Mouse (Mus musculus) gastrocnemius, adult 18-20 months (tissue): ENCODE data around the gene Lexm. TPM values are rescaled to one million over a fixed set of nuclear protein-coding genes. Genes with fewer than 3 reads are reported as not detected.

Source experiments
- DNase-seq: peaks from one replicate; pipeline ENCODE4 v3.0.0; 2021; ENCODE audit warnings: low spot score
- long read RNA-seq, 2 experiments: library from polyadenylated mRNA; stranded (forward); transcript quantifications; one replicate each; pipeline ENCODE4 v2.0.0; 2021
- total RNA-seq, 2 experiments: library from RNA; stranded (reverse); gene quantifications; 2 replicates each; pipeline ENCODE4 v1.2.3; 2021

The Lexm gene
- total RNA-seq: not detected
- long read RNA-seq, experiment 1: 0 reads
- long read RNA-seq, experiment 2: 0 reads

DNA sequence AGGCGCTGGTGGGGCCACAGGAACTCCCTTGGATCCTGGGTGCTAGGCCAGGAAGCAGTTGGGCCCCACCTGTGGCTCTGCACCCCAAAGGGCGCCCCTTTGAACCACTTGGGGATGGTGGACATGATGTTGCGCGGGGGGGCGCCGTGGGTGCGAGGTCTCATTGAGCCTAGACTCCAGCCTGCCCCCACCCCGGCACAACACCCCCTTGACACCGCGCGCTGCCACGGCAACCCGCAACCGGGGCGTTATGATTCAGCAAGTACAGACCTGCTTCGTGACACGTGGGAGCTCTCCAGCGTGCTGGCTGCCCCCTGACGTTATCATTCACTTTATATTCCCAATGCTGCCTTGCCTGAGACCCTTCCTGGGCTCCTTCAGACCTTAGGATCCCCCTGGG, at the start of gene Lexm:
Lexm (minus strand) TSS at position 186 of the 400 bp plus-strand sequence.
- no peak for DNase-seq

DNA sequence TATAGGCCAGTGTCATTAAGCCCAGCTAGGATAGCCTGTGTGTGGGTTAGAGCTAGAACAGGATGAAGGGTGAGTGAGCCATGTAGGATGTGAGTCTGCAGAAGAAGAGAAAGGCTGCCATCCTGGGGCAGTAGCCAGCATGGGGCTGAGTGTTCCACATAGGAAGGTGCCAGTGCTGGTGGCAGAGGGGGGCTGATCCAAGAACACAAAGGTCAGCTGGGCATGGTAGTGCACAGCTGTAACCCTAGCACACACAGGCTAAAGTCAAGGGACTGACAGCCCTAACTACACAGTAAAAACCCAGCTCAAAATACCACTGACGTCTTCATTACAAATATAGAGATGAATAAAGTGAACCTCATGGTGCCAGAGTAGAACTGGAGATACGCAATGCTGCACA, 49.5 kb upstream of the Lexm start:
- DNase-seq: peak; percentile 84

DNA sequence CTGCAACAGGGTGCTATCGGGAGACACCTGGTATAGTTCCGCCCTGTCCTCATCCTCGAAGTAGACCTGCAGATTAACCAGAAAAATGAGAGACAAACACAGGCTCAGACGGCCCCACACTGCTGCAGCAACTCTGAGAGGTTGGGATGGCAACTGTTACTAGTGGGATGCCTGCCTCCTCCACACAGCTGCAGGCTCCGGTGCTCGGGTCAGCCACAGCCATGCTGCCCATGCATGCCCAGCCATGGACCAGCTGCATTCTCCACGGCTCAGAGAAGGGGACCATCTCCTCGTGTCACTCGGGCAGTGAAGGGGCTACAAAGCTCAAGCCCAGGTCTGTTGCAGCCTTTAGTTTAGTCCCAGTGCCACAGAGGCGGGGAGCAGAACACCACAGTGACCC, 48.6 kb upstream of the Lexm start:
- no peak for DNase-seq

DNA sequence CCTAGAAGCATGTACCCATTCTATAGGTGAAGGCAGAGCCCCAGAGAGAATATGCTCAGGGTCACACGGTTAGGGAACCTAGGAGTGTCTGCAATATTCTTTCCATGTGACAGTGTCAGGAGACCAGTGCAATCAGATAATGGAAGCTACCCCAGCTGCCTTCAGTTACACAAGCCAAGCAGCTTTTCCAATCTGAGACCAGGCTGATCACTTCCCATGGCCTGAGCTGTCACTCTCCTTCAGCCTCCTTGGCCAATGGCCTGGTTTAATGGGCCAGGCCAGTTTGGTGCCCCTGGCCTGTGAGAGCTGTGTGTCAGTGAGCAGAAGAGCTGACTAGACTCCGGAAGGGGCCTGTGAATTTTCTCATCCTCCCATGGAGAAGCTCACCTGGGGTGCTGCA, 48.2 kb upstream of the Lexm start:
- no peak for DNase-seq

DNA sequence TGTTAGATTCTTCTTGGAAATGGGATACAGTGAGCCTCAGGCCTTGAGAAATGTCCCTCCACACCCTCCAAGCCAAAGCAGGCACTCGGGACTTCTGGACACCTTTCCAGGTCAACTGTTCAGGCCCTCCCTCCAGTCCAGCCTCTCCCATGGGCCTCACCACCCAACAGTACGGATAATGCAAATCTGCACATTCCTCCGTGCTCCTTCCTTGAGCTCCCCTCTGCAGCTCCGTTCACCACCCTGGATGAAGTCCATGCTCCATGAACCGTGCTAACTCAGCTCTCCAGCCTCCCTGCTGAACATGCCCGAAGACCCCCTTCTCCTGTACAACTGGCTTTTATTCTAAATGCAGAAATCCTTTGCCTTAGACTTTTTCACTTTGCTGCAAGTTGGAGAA, 47.7 kb upstream of the Lexm start:
- DNase-seq: no peak

DNA sequence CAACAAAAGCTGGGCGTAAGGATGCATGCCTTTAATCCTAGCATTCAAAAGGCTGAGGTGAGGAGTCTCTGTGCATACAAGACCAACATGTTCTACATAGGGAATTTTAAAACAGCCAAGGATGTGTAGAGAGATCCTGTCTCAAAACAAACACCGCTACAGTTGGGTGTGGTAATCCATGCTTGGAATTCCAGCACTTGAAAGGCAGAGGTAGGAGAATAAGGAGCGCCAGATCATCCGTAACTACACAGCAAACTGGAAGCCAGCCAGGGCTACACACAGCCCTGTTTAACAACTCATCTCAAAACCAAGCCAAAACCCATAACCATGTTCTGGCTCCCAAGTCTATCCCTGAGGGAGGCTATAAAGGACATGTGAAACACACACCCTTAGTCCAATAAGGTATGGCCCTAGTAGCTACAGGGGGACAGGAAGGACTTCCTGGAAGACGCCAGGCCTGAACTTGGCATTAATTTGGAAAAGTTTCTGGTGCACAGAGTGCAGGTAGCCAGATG, 47.0 kb upstream of the Lexm start:
- DNase-seq: no peak

DNA sequence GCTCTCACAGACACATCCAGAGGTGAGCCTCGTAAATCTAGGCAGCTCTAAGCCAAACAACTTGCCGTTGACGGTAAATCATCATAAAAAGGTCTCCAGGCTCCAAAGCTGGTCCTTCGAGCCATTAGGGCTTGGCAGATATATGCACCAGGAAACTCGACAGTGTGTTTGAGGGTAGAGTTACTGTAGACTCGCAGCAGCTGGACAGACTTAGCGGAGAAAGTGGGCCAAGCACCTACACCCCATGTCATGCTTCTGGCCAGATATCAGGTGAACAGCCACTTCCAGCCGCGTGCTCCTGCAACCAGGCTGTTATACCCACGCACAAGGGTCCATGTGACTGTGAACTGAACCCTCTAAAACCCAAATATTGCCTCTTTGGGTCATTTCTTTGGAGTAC, 38.6 kb upstream of the Lexm start:
- DNase-seq: peak; percentile 56

DNA sequence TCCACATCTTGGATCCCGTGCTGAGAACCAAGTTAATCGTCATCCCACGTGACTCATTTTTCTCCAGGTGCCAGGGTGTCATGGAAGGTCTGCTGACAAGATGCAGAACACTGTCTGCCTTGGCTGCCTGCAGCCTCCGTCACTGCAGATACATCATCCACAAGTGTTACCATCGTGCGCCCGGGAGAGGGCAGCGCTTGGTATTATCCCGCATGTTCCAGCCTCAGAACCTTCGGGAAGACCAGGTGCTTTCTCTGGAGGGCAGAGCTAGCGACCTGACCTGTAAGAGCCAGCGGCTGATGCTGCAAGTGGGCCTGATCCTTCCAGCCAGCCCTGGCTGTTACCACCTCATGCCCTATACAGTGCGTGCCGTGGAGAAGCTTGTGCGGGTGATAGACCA, 36.0 kb upstream of the Lexm start:
- DNase-seq: no peak

DNA sequence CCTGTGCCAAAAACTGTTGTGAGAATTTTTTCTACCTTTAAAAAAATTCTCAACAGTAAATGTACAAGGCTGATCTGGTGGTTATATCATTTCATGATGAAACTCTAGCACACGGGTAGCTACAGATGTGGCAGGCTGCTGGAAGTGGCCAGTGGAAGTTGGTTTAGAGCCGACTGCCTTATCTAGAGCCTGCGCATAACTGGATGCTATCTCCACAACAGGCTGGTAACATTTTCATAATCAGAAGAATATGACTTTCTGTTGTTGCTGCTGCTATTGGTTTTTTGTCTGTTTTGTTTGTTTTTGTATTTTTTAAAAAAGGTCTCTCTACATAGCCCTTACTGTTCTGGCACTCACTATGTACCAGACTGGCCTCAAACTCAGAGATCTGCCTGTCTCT, 35.5 kb upstream of the Lexm start:
- DNase-seq: no peak

DNA sequence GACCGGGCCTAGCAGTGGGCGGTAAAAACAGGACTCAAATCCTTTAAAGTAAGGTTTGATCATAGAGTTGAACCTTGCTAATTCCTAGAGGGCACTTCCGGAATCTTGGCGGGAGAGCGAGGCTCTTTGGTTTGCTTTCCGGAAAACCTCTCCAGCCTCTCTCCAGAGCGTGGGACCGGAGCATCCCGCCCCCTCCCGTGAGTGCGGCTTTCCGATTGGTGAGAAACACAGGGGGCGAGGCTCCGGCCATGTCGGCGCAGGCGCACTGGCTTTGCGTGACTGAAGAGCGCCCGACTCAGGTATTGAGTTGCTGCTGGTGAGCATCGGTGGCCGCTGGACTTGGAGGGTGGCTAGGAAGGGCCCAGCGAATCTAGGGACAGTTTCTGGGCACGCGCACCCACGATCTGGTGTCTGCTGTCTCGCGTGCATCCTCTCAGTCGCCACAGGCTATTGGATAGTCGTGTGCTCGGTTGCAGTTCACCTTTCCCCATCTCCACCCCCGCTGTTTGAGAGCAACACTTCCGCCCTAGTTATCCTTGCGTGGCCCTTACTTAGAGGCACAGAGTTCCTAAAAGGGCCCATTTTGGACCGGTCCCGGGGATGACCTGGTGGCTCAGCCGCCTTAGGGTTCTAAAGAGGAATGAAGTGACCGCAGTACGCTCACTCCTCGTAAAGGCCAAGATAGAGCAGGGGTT, 33.9 kb upstream of the Lexm start, which contains the start of gene Pars2:
Pars2 (plus strand) TSS at position 237 of the 695 bp plus-strand sequence.
- peak; percentile 97 for DNase-seq

DNA sequence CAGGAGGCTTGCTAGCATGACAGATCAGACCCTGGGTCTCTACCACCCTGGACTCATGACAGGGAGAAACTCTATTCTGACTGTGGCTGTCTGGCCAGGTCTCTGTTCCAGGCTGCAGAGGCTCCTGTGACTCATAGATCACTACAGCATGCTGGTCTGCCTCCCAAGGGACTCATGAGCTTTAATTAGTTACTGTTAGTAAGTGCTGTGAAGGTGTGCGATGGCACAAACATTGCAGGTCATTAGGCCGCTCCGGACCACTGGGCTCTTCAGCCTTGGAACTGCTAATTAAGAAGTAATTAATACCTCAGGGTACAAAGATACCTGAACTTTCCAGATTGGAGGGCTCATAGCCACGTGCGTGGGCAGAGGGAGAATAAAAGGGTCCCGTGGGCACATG, 30.1 kb upstream of the Lexm start:
- DNase-seq: peak; percentile 34

DNA sequence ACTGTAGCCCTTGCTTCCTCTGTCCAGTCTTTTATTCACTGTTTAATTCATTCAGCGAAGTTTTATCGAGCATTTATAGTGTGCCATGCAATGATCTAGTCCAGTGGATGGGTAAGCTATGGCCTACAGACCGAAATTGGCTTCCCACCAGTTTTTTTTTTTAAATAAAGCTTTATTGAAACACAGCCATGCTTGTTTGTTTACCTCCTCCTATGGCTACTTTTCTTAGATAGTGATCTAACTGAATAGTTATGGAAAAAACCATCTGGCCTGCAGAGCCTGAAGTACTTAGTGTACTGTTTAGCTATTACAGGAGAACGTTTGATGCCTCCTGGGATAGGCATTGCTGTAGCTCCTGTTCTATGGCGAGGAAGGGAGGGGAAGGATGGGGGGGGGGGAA, 28.8 kb upstream of the Lexm start:
- no peak for DNase-seq

DNA sequence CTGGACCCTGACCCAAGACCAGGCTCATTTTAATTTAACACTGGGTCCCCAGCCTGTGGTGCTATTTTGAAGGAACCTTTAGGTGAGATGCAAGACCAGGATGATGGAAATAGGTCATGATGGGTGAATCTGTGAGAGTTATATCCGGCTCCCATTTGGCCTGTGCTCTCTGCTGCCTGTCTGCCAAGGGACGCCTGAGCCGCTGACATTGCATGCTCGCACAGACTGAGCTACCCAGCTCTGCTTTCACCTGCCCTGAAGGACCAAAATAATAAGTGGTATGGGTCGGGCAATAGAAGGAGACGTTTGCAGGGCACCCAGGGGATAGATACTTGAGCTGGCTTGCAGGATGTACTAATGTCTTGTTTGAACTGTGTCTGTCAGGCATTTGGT, 27.2 kb upstream of the Lexm start:
- DNase-seq: peak; percentile 63

DNA sequence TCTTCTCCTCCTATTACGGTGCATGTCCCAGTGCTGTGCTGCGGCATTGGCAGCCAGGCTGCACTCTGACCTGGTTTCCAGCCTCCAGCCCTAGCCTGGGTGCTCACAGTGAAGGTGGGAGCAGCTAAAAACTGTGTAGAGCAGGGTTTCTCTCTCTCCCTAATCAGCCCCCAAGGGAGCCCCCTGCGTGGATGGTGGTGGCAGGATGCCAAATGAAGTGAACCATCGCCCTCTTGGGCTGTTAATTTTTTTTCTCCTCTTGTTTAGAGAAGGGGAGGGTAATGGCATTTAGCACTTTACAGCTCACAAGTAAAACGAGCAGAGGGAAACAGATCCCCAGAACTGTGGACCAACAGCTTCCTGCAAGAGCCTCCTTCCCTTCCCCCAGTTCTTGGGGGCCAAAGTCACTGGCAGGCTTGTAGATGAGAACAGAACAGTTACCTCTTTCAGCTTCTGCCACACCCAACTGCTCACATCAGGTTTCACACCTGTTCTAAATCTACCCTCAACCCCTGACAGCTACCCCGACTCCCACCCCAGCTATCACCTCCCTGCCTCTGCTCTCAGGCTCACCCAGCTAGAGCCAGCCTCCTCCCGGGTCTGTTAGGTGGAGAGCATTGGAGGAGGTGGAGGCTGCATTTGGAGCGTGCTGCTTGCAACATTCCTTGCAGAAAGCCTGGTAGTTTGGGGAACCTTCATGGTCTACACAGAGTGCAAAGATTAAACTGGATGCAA, 26.6 kb upstream of the Lexm start:
- DNase-seq: no peak

DNA sequence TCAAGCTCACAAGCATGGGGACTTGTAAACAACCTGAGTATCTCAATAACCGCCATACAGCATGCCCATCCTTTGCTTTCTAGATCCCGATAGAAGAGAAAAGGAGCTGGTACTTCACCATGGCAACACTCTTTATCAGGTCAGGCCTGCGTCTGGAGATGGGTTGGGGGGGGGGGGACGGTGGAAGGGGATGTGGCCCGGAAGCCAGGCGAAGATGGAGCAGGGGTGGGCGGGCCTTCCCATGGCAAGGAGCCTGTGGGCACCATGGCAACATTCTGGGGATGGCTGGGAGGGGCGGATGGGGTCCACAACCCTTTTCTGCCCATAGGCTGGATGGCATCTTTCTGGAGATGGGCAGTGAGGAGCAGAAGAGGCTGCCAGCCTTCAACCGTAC, 17.0 kb upstream of the Lexm start:
- no peak for DNase-seq

DNA sequence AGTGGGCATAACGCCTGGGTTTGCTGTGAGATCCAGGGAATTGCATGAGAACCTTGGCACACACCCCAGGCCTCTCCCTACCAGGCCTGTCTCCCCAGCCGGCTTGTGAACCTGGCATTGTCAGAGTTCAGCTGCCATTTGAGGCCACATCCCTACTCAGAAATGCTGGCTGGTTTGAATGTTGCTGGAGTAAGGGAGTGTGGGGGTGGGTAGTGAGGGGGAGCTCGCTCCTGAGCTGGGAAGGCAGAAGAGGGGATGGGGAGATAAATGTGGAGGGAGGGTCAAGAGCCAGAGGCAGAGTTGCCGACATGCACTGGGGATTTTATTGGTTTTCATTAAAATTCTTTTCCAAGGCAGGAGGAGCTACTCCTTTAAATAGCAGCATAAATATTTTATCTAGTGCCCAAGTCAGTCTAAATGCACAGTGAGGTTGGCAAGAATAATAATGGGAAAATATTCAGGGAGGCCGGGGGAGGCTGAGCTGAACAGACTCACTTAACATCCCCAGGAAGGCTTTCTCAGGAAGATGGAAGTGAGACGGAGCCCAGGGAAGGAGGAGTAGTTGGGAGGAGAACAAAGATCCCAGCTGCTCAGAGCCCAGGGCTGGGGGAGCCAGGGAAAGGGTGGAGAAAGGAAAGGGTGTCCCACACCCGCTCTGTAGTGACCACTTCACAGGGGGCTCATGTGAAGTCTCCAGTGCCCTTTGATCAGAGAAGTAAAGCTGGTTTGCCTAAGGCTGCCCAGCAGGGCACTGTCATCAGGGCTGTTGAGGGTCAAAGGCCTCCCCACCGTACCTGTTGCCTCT, 16.4 kb upstream of the Lexm start:
- DNase-seq: no peak

DNA sequence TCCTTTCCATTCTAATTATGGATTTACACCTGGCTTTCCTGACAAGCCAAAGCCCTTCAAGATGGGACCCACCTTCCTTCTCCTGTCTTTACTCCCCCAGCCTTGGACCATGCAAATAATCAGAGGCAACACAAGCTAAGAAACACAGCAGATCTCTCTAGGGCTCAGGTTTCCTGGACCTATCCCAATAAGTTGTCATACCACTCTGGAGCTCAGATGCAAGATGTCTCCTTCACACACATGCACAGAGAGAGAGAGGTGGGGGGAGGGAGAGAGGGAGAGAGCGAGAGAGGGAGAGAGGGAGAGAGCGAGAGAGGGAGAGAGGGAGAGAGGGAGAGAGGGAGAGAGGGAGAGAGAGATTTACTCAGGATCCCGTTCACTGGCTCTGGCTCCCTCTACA, 15.3 kb upstream of the Lexm start:
- DNase-seq: no peak

DNA sequence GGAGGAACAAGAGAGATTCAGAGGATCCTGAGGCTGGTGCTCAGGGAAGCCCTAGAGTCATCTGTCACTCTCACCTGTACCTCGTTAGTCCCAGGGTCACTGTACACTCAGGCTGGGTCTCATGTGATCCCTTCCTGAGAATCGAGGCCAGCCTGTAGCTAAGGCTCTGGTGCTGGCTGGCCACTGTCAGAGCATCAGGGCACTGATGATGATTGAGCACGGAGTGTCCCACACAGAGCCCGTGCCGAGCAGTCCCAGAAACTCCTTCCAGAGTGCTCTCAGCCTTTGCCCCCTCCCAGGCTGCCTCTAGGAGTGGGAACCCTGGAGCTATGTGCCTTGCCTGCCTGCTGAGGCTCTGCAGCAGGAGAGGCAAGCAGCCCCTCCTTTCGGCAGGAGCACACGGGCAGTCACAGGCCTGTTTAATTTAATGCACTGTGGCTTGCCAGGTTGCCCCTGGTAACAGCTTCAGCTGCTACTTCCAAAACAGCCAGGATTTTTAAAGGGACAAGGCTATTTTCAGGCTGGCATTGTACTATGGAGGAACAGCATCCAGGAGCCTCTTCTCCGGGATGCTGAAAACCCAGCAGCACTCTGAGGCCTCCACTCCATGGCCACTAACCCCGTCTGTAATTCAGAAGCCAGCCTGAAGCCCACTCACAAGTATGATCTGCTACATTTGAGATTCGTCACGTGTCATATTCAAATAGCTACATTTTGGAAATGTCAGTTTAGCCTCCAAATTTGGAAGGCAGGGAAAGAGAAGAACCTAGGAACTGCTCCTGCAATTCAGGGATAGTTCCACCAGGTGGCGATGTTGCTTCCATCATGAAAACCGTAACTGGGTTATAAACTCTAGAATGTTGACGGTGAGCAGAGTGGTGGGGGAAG, 13.5 kb upstream of the Lexm start:
- DNase-seq: peak; percentile 63

DNA sequence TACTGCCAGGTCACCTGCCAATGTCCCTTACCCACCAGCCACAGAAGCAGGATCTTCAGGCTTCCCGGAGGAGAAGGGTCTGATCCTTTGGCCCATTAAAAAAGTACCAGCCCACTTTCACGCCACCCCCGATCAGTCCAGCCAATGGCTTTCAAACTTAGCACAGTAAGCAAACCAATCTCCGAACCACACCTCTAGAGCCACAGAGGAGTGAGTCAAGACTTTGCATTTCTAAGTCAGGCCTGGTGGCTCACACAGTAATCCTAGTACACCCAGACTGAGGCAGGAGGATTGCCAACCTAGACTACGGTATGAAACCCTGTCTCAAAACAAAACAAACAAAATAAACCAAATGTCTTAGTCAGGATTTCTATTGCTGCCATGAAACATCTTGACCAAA, 12.3 kb upstream of the Lexm start:
- no peak for DNase-seq

DNA sequence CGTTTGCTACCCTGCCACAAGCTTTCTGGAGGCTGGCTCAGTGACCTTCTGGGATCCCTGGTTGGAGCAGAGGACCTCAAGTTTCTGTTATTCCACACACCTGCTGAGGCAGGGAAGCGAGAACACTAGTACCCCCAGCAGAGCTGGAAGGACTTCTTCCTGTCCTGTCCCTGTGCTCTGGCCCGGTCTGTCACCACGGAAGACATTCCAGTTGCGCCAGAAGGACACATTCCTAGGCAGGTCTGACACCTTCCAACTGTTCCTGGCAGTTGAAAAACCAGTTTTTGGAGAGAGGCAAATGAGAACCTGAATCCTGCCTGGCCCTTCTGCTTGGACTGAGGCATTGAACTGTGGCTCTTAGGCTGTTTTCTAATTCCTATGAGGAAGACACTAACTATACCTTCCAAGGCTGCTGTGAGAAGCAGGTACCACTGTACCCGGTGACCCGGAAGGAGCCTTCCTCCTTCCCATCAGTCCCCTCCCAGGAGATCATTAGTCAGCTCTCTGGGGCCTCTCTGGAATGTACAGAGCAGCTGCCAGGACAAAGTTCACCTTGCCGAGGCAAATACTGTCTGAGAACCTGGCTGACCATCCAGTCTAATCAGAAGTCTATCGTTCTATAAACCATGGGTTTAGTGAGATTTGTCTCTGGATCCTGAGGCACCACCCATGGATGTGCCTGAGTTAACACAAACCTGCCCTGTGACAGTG, 11.8 kb upstream of the Lexm start:
- DNase-seq: no peak
